Comparison of ENCODE assay signal across 12 mouse cellular contexts in genomic region chr3:99288302-99288701, GRCm38 (mm10). TPM values are rescaled to one million over a fixed set of nuclear protein-coding genes. Genes with fewer than 3 reads are reported as not detected.
DNase-seq lines count a peak whose midpoint lies in the region; ATAC-seq and TF ChIP-seq lines count a peak whose summit lies in the region.
"Had no signal": no experiment of that assay in that cellular context is flagged by ENCODE, and none has a peak within 500 bp of the region (broad histone marks: within the 10 kb centered on the region; RNA-seq: fewer than 3 reads in every experiment).

No protein-coding gene starts in this region.

- no peaks in the 10 kb centered on the region for H3K27me3 ChIP-seq in intestine, postnatal 0 days (replicated peaks; ENCODE audit: control insufficient read depth, insufficient read depth, low read length)
- no peaks in the 10 kb centered on the region for H3K27me3 ChIP-seq in intestine, embryonic 16.5 days (replicated peaks; ENCODE audit: control insufficient read depth, insufficient read depth, low read length)
- no peaks in the 10 kb centered on the region for H3K27me3 ChIP-seq in midbrain, postnatal 0 days (ENCODE audit: insufficient read depth, low read length)
- no peaks in the 10 kb centered on the region for H3K27me3 ChIP-seq in midbrain, embryonic 13.5 days

- no peak for DNase-seq in midbrain, postnatal 0 days (ENCODE audit: low spot score)
- DNase-seq in brain, embryonic 14.5 days (ENCODE audit: low read depth): no peak
- peak; percentile 58 for DNase-seq in thymus, postnatal 4 days
- no peak for DNase-seq in retina, postnatal 1 day
- DNase-seq: cerebellum, adult 18-20 months; gastrocnemius, postnatal 10 days; heart, postnatal 4 days had no signal

- TF ChIP-seq POLR2A in brain, embryonic 14.5 days (IDR thresholded peaks at IDR 0.05; ENCODE audit: borderline replicate concordance, extremely low read depth, insufficient read depth, insufficient read length, poor library complexity, severe bottlenecking): no peak

- no peak overlapping the region for H3K27ac ChIP-seq in intestine, postnatal 0 days (ENCODE audit: low read depth, low read length)
- no peak overlapping the region for H3K27ac ChIP-seq in intestine, embryonic 16.5 days (ENCODE audit: low read length)
- H3K27ac ChIP-seq in midbrain, postnatal 0 days (ENCODE audit: low read depth, low read length): no peak overlapping the region
- no peak overlapping the region for H3K27ac ChIP-seq in midbrain, embryonic 13.5 days

- no peak overlapping the region for H3K4me3 ChIP-seq in intestine, postnatal 0 days (ENCODE audit: low read depth, low read length)
- H3K4me3 ChIP-seq in intestine, embryonic 16.5 days (ENCODE audit: low read length): no peak overlapping the region
- H3K4me3 ChIP-seq in midbrain, postnatal 0 days (ENCODE audit: low read depth, low read length): no peak overlapping the region
- no peak overlapping the region for H3K4me3 ChIP-seq in midbrain, embryonic 13.5 days (replicated peaks)

- no peak for ATAC-seq in intestine, postnatal 0 days
- ATAC-seq in intestine, embryonic 16.5 days: no peak
- no peak for ATAC-seq in midbrain, postnatal 0 days (ENCODE audit: low FRiP score)
- no peak for ATAC-seq in midbrain, embryonic 13.5 days
- ATAC-seq in frontal cortex, adult (ENCODE audit: low TSS enrichment): no peak
- ATAC-seq: midbrain, embryonic 16.5 days had no signal

- H3K9me3 ChIP-seq in intestine, postnatal 0 days (ENCODE audit: control insufficient read depth): no peaks in the 10 kb centered on the region
- no peaks in the 10 kb centered on the region for H3K9me3 ChIP-seq in intestine, embryonic 16.5 days (ENCODE audit: control insufficient read depth, low read length)
- H3K9me3 ChIP-seq in midbrain, postnatal 0 days (ENCODE audit: low read length): no peaks in the 10 kb centered on the region
- no peaks in the 10 kb centered on the region for H3K9me3 ChIP-seq in midbrain, embryonic 13.5 days

- H3K4me1 ChIP-seq in intestine, postnatal 0 days (replicated peaks; ENCODE audit: control insufficient read depth, insufficient read depth, low read length): no peaks in the 10 kb centered on the region
- no peaks in the 10 kb centered on the region for H3K4me1 ChIP-seq in intestine, embryonic 16.5 days (ENCODE audit: control insufficient read depth, insufficient read depth, low read length)
- no peaks in the 10 kb centered on the region for H3K4me1 ChIP-seq in midbrain, postnatal 0 days (ENCODE audit: insufficient read depth, low read length)
- peaks cover 4% of the 10 kb centered on the region for H3K4me1 ChIP-seq in midbrain, embryonic 13.5 days (replicated peaks)

- H3K9ac ChIP-seq in intestine, postnatal 0 days (ENCODE audit: low read depth, low read length): no peak overlapping the region
- no peak overlapping the region for H3K9ac ChIP-seq in intestine, embryonic 16.5 days (ENCODE audit: low read depth, low read length)
- H3K9ac ChIP-seq in midbrain, postnatal 0 days (replicated peaks; ENCODE audit: low read length, poor library complexity, severe bottlenecking): no peak overlapping the region
- H3K9ac ChIP-seq in midbrain, embryonic 13.5 days (replicated peaks): no peak overlapping the region

- H3K36me3 ChIP-seq in intestine, postnatal 0 days (ENCODE audit: control insufficient read depth, insufficient read depth): no peaks in the 10 kb centered on the region
- H3K36me3 ChIP-seq in intestine, embryonic 16.5 days (ENCODE audit: control insufficient read depth, insufficient read depth, low read length): no peaks in the 10 kb centered on the region
- no peaks in the 10 kb centered on the region for H3K36me3 ChIP-seq in midbrain, postnatal 0 days (ENCODE audit: insufficient read depth, low read length)
- H3K36me3 ChIP-seq in midbrain, embryonic 13.5 days: no peaks in the 10 kb centered on the region

- peak; percentile 54 for TF ChIP-seq CTCF in intestine, postnatal 0 days (IDR thresholded peaks at IDR 0.05; ENCODE audit: low read depth)
- peak; percentile 8; the same call in 1 of the 2 replicates for TF ChIP-seq CTCF in midbrain, postnatal 0 days (IDR thresholded peaks at IDR 0.05)
- peak; percentile 16; the same call in 1 of the 2 replicates for TF ChIP-seq CTCF in brain, embryonic 14.5 days (IDR thresholded peaks at IDR 0.05; ENCODE audit: borderline replicate concordance, extremely low read depth, insufficient read depth, insufficient read length)

- no peak overlapping the region for H3K4me2 ChIP-seq in intestine, postnatal 0 days (replicated peaks; ENCODE audit: low read depth)
- H3K4me2 ChIP-seq in intestine, embryonic 16.5 days (ENCODE audit: low read depth, low read length): no peak overlapping the region
- no peak overlapping the region for H3K4me2 ChIP-seq in midbrain, postnatal 0 days (ENCODE audit: low read depth, low read length, poor library complexity, severe bottlenecking)
- H3K4me2 ChIP-seq in midbrain, embryonic 13.5 days (replicated peaks): no peak overlapping the region

- 36% methylated on average over 2 of the region's 2 CpGs for WGBS in intestine, postnatal 0 days
- 45% methylated on average over 2 of the region's 2 CpGs for WGBS in intestine, embryonic 16.5 days
- 55% methylated on average over 2 of the region's 2 CpGs for WGBS in midbrain, postnatal 0 days
- WGBS in midbrain, embryonic 13.5 days: 64% methylated on average over 2 of the region's 2 CpGs

RNA-seq across cellular contexts. Expression of gene Tbx15, which starts 48.1 kb away (rescaled TPM):
- polyA plus RNA-seq in intestine, postnatal 0 days (2015; fragmentation: Nextera tagmentation; extraction: Ambion mirVana): 0.04 TPM in 1 of 2 replicates, not detected in the other
- 0.10 and 0.13 TPM in 2 replicates for polyA plus RNA-seq in intestine, embryonic 16.5 days (2015; fragmentation: Nextera tagmentation; extraction: Ambion mirVana)
- total RNA-seq in midbrain, postnatal 0 days (2014; rRNA removed): 1.3 and 13.1 TPM in 2 replicates
- polyA plus RNA-seq in midbrain, postnatal 0 days (2015; fragmentation: Nextera tagmentation; extraction: Ambion mirVana): 0.59 and 0.91 TPM in 2 replicates
- polyA plus RNA-seq in midbrain, embryonic 13.5 days (2015; fragmentation: Nextera tagmentation; extraction: Ambion mirVana): 0.35 and 0.39 TPM in 2 replicates
- 3.1 and 4.2 TPM in 2 replicates for polyA plus RNA-seq in brain, embryonic 14.5 days (2012; rRNA removed)
